Mouse (Mus musculus): ENCODE measurements around the gene Kcnc3. TPM values are rescaled to one million over a fixed set of nuclear protein-coding genes. Genes with fewer than 3 reads are reported as not detected.

Kcnc3 gene
- polyA plus RNA-seq, 1 experiment from 2014 or later = 4.0 TPM

DNA sequence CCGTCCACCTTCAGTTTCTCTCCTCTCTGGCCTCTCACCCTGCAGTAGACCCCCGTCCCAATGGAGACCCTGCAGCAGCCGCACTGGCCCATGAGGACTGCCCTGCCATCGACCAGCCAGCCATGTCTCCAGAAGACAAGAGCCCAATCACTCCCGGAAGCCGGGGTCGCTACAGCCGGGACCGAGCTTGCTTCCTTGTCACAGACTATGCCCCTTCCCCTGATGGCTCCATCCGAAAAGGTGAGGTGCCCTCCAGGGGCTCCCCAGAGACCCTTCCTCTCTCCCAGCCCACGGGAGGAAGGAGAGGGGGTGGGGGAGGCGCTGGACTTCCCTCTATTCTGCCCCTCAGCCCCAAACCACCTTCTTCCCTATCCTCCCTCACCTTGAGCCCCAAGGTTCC is 7.9 kb downstream of the Kcnc3 start:
- no peak overlapping the region for H3K4me2 ChIP-seq (ENCODE audit: low read length)
- no peak overlapping the region for H3K9ac ChIP-seq (replicated peaks; ENCODE audit: low read depth, low read length)
- no peaks in the 10 kb centered on the region for H3K36me3 ChIP-seq (ENCODE audit: control insufficient read depth, insufficient read depth)
- no peak overlapping the region for H3K4me3 ChIP-seq (replicated peaks; ENCODE audit: low read length)
- H3K27ac ChIP-seq (ENCODE audit: low read length) = no peak overlapping the region
- ATAC-seq = no peak
- peaks cover 25% of the 10 kb centered on the region for H3K4me1 ChIP-seq (replicated peaks; ENCODE audit: control insufficient read depth, insufficient read depth, low read length)
- no peaks in the 10 kb centered on the region for H3K9me3 ChIP-seq (ENCODE audit: control insufficient read depth, low read length)
- H3K27me3 ChIP-seq (replicated peaks; ENCODE audit: control insufficient read depth, insufficient read depth, low read length) = peaks cover 23% of the 10 kb centered on the region
- 87% methylated on average over 11 of the region's 12 CpGs for WGBS

- Histone ChIP-seq H3K4me1 (replicated peaks; ENCODE audit: control insufficient read depth, insufficient read depth, low read length) (peaks cover 16% of the 10 kb centered on the region), H3K4me2 (ENCODE audit: low read length) (no peak overlapping the region), H3K4me3 (replicated peaks; ENCODE audit: low read length) (no peak overlapping the region), H3K27me3 (replicated peaks; ENCODE audit: control insufficient read depth, insufficient read depth, low read length) (peaks cover 33% of the 10 kb centered on the region), H3K27ac (ENCODE audit: low read length) (no peak overlapping the region), H3K9ac (replicated peaks; ENCODE audit: low read depth, low read length) (no peak overlapping the region), H3K9me3 (ENCODE audit: control insufficient read depth, low read length) (no peaks in the 10 kb centered on the region; the same call in 1 of the 2 replicates), H3K36me3 (ENCODE audit: control insufficient read depth, insufficient read depth) (no peaks in the 10 kb centered on the region)
- WGBS = 84% methylated on average over 10 of the region's 10 CpGs
- no peak for ATAC-seq
Measured at GRCm38 (mm10) chr7:44600691-44601262, 10.3 kb downstream of the Kcnc3 start.

DNA sequence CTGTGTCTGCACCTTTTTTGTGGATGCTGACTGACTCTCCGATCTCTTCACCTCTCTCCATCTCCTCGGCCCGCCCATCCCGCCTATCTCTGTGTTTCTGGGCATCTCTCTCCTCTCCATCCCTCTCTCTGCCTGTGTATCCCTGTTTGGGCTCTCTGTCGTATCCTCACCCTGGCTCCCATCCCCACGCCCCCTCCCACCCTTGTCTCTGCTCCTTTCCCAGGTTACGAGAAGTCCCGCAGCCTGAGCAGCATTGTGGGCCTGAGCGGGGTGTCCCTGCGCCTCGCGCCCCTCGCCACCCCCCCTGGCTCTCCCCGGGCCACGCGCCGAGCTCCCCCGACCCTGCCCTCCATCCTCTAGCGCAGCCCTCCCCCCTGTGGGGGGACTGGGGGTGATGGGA is 11.2 kb downstream of the Kcnc3 start:
- Histone ChIP-seq H3K4me1 (replicated peaks; ENCODE audit: control insufficient read depth, insufficient read depth, low read length) (peaks cover 18% of the 10 kb centered on the region), H3K9me3 (ENCODE audit: control insufficient read depth, low read length) (no peaks in the 10 kb centered on the region; the same call in 1 of the 2 replicates), H3K36me3 (ENCODE audit: control insufficient read depth, insufficient read depth) (no peaks in the 10 kb centered on the region), H3K4me2 (ENCODE audit: low read length) (no peak overlapping the region), H3K4me3 (replicated peaks; ENCODE audit: low read length) (no peak overlapping the region), H3K27ac (ENCODE audit: low read length) (no peak overlapping the region), H3K27me3 (replicated peaks; ENCODE audit: control insufficient read depth, insufficient read depth, low read length) (peaks cover 41% of the 10 kb centered on the region), H3K9ac (replicated peaks; ENCODE audit: low read depth, low read length) (no peak overlapping the region)
- WGBS = 17% methylated on average over 19 of the region's 19 CpGs
- ATAC-seq = no peak

DNA sequence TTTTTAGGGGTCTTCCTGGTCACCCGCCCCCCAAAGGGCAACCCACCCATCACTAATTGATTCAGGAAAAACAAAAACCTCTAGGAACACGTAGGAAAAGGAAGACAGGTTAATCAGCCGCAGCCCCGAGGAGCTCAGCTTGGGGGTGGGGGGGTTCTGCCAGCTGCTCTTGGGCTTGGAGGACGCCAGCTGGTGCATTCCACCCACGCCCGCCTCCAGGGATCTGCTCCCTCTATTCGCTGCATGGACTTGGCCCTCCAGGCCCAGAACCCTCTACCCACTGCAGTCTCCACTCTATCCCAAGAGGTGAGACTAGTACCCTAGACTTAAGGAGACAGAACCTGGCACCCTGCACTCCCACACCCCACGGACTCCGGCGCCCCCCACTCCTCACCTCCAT is 12.0 kb downstream of the Kcnc3 start:
- H3K4me2 ChIP-seq (ENCODE audit: low read length) = no peak overlapping the region
- no peak overlapping the region for H3K9ac ChIP-seq (replicated peaks; ENCODE audit: low read depth, low read length)
- 15% methylated on average over 11 of the region's 11 CpGs for WGBS
- peaks cover 18% of the 10 kb centered on the region for H3K4me1 ChIP-seq (replicated peaks; ENCODE audit: control insufficient read depth, insufficient read depth, low read length)
- no peaks in the 10 kb centered on the region for H3K36me3 ChIP-seq (ENCODE audit: control insufficient read depth, insufficient read depth)
- H3K4me3 ChIP-seq (replicated peaks; ENCODE audit: low read length) = no peak overlapping the region
- no peak for ATAC-seq
- no peak overlapping the region for H3K27ac ChIP-seq (ENCODE audit: low read length)
- H3K27me3 ChIP-seq (replicated peaks; ENCODE audit: control insufficient read depth, insufficient read depth, low read length) = peaks cover 46% of the 10 kb centered on the region
- H3K9me3 ChIP-seq (ENCODE audit: control insufficient read depth, low read length) = no peaks in the 10 kb centered on the region; the same call in 1 of the 2 replicates

DNA sequence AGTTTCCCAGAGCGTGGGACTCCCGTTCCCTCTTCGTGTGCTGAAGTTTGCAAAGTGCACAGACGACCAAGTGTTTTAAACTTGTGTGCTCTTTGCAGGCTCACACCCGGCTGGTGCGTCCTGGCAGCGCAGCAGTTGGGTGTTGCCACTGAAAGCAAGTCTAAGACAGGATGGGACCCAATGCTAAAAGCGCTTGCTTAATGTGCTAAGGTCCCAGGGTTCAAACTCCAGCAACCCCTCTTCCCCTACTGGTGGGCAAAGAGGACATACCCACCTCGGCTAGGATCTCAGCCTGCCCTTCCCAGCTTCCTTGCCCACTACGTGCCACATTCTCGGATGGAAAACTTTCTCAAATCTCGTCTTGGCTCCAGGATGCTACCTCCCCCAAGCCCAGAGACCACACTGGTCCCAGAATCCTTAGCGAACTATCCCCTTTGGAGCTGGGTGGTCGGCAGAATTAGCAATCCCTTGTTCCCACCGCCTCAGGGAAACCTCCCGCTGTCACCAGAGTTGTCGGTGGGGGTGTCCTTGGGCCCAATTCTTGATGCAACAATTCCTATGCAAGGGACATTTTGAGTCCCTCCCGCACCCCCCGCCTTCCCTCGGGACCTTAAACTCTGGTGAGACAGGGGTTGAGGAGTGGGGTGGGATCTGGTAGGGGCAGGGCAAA is 12.9 kb downstream of the Kcnc3 start:
- Histone ChIP-seq H3K27ac (ENCODE audit: low read length) (no peak overlapping the region), H3K4me2 (ENCODE audit: low read length) (no peak overlapping the region), H3K9me3 (ENCODE audit: control insufficient read depth, low read length) (no peaks in the 10 kb centered on the region; the same call in 1 of the 2 replicates), H3K36me3 (ENCODE audit: control insufficient read depth, insufficient read depth) (no peaks in the 10 kb centered on the region), H3K4me1 (replicated peaks; ENCODE audit: control insufficient read depth, insufficient read depth, low read length) (peaks cover 18% of the 10 kb centered on the region), H3K27me3 (replicated peaks; ENCODE audit: control insufficient read depth, insufficient read depth, low read length) (peaks cover 47% of the 10 kb centered on the region), H3K9ac (replicated peaks; ENCODE audit: low read depth, low read length) (no peak overlapping the region), H3K4me3 (replicated peaks; ENCODE audit: low read length) (no peak overlapping the region)
- 3% methylated on average over 20 of the region's 20 CpGs for WGBS
- no peak for ATAC-seq

- under 1% methylated on average over 24 of the region's 25 CpGs for WGBS
- Histone ChIP-seq H3K9ac (replicated peaks; ENCODE audit: low read depth, low read length) (no peak overlapping the region), H3K4me2 (ENCODE audit: low read length) (peak overlapping the region; percentile 46), H3K4me1 (replicated peaks; ENCODE audit: control insufficient read depth, insufficient read depth, low read length) (peaks cover 18% of the 10 kb centered on the region), H3K27ac (ENCODE audit: low read length) (no peak overlapping the region), H3K9me3 (ENCODE audit: control insufficient read depth, low read length) (no peaks in the 10 kb centered on the region; the same call in 1 of the 2 replicates), H3K36me3 (ENCODE audit: control insufficient read depth, insufficient read depth) (no peaks in the 10 kb centered on the region), H3K27me3 (replicated peaks; ENCODE audit: control insufficient read depth, insufficient read depth, low read length) (peaks cover 47% of the 10 kb centered on the region), H3K4me3 (replicated peaks; ENCODE audit: low read length) (peak overlapping the region; percentile 33)
- ATAC-seq = peak; percentile 66
Measured at GRCm38 (mm10) chr7:44604139-44604606, 13.7 kb downstream of the Kcnc3 start.

DNA sequence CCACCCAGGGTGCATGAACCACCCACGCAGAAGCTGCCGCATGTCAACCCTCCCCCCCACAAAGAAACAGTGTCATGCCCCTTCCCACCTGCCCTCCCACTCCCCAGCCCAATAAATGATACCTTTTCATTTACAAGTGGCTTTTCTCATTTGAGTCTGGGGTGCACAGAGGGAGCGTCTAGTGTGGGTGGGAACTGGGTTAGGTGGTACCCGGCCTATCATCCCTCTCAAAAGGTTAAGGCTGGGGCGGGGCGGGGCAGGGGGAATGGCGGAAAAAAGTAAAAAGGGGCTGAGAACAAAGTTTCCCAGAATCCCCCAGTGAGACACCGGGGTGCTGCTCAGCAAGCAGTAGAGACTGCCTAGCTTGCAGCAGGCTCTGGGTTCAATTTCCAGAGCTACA is 14.2 kb downstream of the Kcnc3 start:
- 0 out of 2 replicates have a peak, but pooled peaks have one; percentile 6 for ATAC-seq
- H3K9ac ChIP-seq (replicated peaks; ENCODE audit: low read depth, low read length) = no peak overlapping the region
- H3K4me1 ChIP-seq (replicated peaks; ENCODE audit: control insufficient read depth, insufficient read depth, low read length) = peaks cover 18% of the 10 kb centered on the region
- no peak overlapping the region for H3K27ac ChIP-seq (ENCODE audit: low read length)
- H3K4me3 ChIP-seq (replicated peaks; ENCODE audit: low read length) = peak overlapping the region; percentile 33
- H3K9me3 ChIP-seq (ENCODE audit: control insufficient read depth, low read length) = no peaks in the 10 kb centered on the region; the same call in 1 of the 2 replicates
- WGBS = 0% methylated on average over 8 of the region's 8 CpGs
- H3K36me3 ChIP-seq (ENCODE audit: control insufficient read depth, insufficient read depth) = no peaks in the 10 kb centered on the region
- H3K4me2 ChIP-seq (ENCODE audit: low read length) = peak overlapping the region; percentile 46
- H3K27me3 ChIP-seq (replicated peaks; ENCODE audit: control insufficient read depth, insufficient read depth, low read length) = peaks cover 47% of the 10 kb centered on the region

- peaks cover 47% of the 10 kb centered on the region for H3K27me3 ChIP-seq (replicated peaks; ENCODE audit: control insufficient read depth, insufficient read depth, low read length)
Measured at GRCm38 (mm10) chr7:44605436-44605835, 15.0 kb downstream of the Kcnc3 start.

GRCm38 (mm10) chr7:44606171-44606901 is 15.9 kb downstream of the Kcnc3 start:
- no peak for ATAC-seq
- Histone ChIP-seq H3K36me3 (ENCODE audit: control insufficient read depth, insufficient read depth) (no peaks in the 10 kb centered on the region), H3K4me3 (replicated peaks; ENCODE audit: low read length) (no peak overlapping the region), H3K9ac (replicated peaks; ENCODE audit: low read depth, low read length) (no peak overlapping the region), H3K27ac (ENCODE audit: low read length) (no peak overlapping the region), H3K9me3 (ENCODE audit: control insufficient read depth, low read length) (no peaks in the 10 kb centered on the region; the same call in 1 of the 2 replicates), H3K4me1 (replicated peaks; ENCODE audit: control insufficient read depth, insufficient read depth, low read length) (peaks cover 18% of the 10 kb centered on the region), H3K4me2 (ENCODE audit: low read length) (no peak overlapping the region), H3K27me3 (replicated peaks; ENCODE audit: control insufficient read depth, insufficient read depth, low read length) (peaks cover 41% of the 10 kb centered on the region)
- WGBS = 7% methylated on average over 29 of the region's 29 CpGs

More at GRCm38 (mm10) chr7:44605436-44605835, 15.0 kb downstream of the Kcnc3 start:
- Histone ChIP-seq H3K4me3 (replicated peaks; ENCODE audit: low read length) (no peak overlapping the region), H3K9me3 (ENCODE audit: control insufficient read depth, low read length) (no peaks in the 10 kb centered on the region; the same call in 1 of the 2 replicates), H3K36me3 (ENCODE audit: control insufficient read depth, insufficient read depth) (no peaks in the 10 kb centered on the region), H3K27ac (ENCODE audit: low read length) (no peak overlapping the region), H3K4me1 (replicated peaks; ENCODE audit: control insufficient read depth, insufficient read depth, low read length) (peaks cover 18% of the 10 kb centered on the region), H3K9ac (replicated peaks; ENCODE audit: low read depth, low read length) (no peak overlapping the region), H3K4me2 (ENCODE audit: low read length) (no peak overlapping the region)
- 35% methylated on average over 7 of the region's 7 CpGs for WGBS
- no peak for ATAC-seq
